In the genomic region with DNA sequence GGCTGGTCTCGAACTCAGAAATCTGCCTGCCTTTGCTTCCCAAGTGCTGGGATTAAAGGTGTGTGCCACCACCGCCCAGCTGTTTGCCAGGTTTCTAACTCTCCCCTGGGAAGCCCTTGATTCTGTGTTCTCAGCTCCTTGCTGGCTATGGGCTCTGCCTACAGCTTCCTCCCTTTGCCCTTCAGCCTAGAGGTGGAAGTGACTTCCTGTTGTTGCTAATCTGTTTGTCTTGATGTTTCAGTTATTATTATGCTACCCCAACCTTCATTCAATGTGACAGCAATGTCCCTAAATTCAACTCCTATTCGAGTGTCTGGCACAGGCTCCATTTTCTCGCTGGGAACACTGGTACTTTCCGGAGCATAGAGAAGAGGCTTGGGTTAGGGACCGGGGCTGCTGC, we compare ENCODE assay signal across 28 mouse cellular contexts. TPM values are rescaled to one million over a fixed set of nuclear protein-coding genes. Genes with fewer than 3 reads are reported as not detected.
A peak's percentile ranks its signal among the peaks of the same experiment; 100 is the strongest.
DNase-seq lines count a peak whose midpoint lies in the region; ATAC-seq and TF ChIP-seq lines count a peak whose summit lies in the region.
"Had no signal": no experiment of that assay in that cellular context is flagged by ENCODE, and none has a peak within 500 bp of the region (broad histone marks: within the 10 kb centered on the region; RNA-seq: fewer than 3 reads in every experiment).

No protein-coding gene starts in this region.

- peak; percentile 64 for ATAC-seq in inflammation-experienced regulatory T-cells, adult 6 months
- ATAC-seq: forebrain, embryonic 15.5 days; hindbrain, postnatal 0 days had no signal

- H3K4me1 ChIP-seq in bone marrow macrophage, adult 2 months (ENCODE audit: control insufficient read depth, insufficient read depth, low read length) = peaks cover 22% of the 10 kb centered on the region
- H3K4me1 ChIP-seq: embryonic facial prominence, embryonic 13.5 days; forebrain, embryonic 12.5 days had no signal

- H3K4me3 ChIP-seq in bone marrow macrophage, adult 2 months (ENCODE audit: insufficient read depth, low read length) = no peak overlapping the region
- H3K4me3 ChIP-seq: embryonic facial prominence, embryonic 10.5 days; embryonic facial prominence, embryonic 13.5 days; erythroblast, embryonic 14.5 days; forebrain, embryonic 12.5 days; forebrain, embryonic 15.5 days; heart, adult 2 months; heart, embryonic 10.5 days; heart, embryonic 13.5 days had no signal

- TF ChIP-seq POLR2A in bone marrow macrophage, adult 2 months (IDR thresholded peaks at IDR 0.05; ENCODE audit: borderline replicate concordance, low read depth, low read length) = no peak

- peak overlapping the region; percentile 31 for H3K27ac ChIP-seq in bone marrow macrophage, adult 2 months (ENCODE audit: insufficient read depth, low read depth, low read length)
- H3K27ac ChIP-seq: embryonic facial prominence, embryonic 10.5 days; embryonic facial prominence, embryonic 13.5 days; forebrain, embryonic 12.5 days; forebrain, embryonic 15.5 days; heart, adult 2 months; heart, embryonic 10.5 days; heart, embryonic 13.5 days; hindbrain, embryonic 14.5 days; hindbrain, postnatal 0 days had no signal

- no peak for TF ChIP-seq CTCF in bone marrow macrophage, adult 2 months (IDR thresholded peaks at IDR 0.05; ENCODE audit: low read depth, low read length)

- peak; percentile 23 for DNase-seq in lung, postnatal 10 days
- no peak for DNase-seq in lung, adult 18-20 months
- peak; percentile 38 for DNase-seq in CD4-positive, CD25-positive, alpha-beta regulatory T cell, adult 2 months (ENCODE audit: low read depth, low spot score)
- no peak for DNase-seq in gastrocnemius, postnatal 4 days (ENCODE audit: low spot score in 2 of 2)
- DNase-seq in adrenal gland, postnatal 25 days = no peak
- DNase-seq: adrenal gland, postnatal 10 days; cerebellum, adult 11 months; cerebellum, adult 2 months; cerebellum, adult 9-11 months; cerebellum, postnatal 25 days; embryo, embryonic 11 days; gastrocnemius, postnatal 25 days; heart, adult 2 months; heart, postnatal 14 days; heart, postnatal 4 days had no signal

RNA-seq across cellular contexts. Expression of gene Hnrnpul1, which starts 11.6 kb away (rescaled TPM):
- polyA plus RNA-seq in bone marrow macrophage, adult 2 months (2012; ENCODE audit: insufficient read depth, insufficient read length, missing spikeins) = 109 and 123 TPM in 2 replicates
- 10 to 100 TPM; 46.6 to 56.2 (median 54.7) TPM for polyA plus RNA-seq in inflammation-experienced regulatory T-cells, adult 6 months (2017; shearing (Covaris generic))
- total RNA-seq in gastrocnemius, postnatal 4 days (2021) = 100 to 1,000 TPM; 131 to 132 TPM
- 116 and 128 TPM in 2 replicates for total RNA-seq in adrenal gland, postnatal 25 days (2021)

RNA-seq across cellular contexts. Expression of gene Axl, which starts 22.4 kb away (rescaled TPM):
- polyA plus RNA-seq in bone marrow macrophage, adult 2 months (2012; ENCODE audit: insufficient read depth, insufficient read length, missing spikeins) = 55.6 and 63.1 TPM in 2 replicates
- polyA plus RNA-seq in inflammation-experienced regulatory T-cells, adult 6 months (2017; shearing (Covaris generic)) = 10 to 100 TPM; 18.6 to 32.5 (median 25.5) TPM
- 100 to 1,000 TPM; 172 to 194 TPM for total RNA-seq in gastrocnemius, postnatal 4 days (2021)
- total RNA-seq in adrenal gland, postnatal 25 days (2021) = 27.4 and 32.1 TPM in 2 replicates

RNA-seq across cellular contexts. Expression of gene Ccdc97, which starts 47.2 kb away (rescaled TPM):
- polyA plus RNA-seq in bone marrow macrophage, adult 2 months (2012; ENCODE audit: insufficient read depth, insufficient read length, missing spikeins) = 40.0 and 44.7 TPM in 2 replicates
- polyA plus RNA-seq in inflammation-experienced regulatory T-cells, adult 6 months (2017; shearing (Covaris generic)) = 10 to 100 TPM; 41.2 to 45.8 (median 45.8) TPM
- 10 to 100 TPM; 34.5 to 39.4 TPM for total RNA-seq in gastrocnemius, postnatal 4 days (2021)
- total RNA-seq in adrenal gland, postnatal 25 days (2021) = 54.4 and 61.9 TPM in 2 replicates

RNA-seq across cellular contexts. Expression of gene Cyp2s1, which starts 50.6 kb away (rescaled TPM):
- polyA plus RNA-seq in bone marrow macrophage, adult 2 months (2012; ENCODE audit: insufficient read depth, insufficient read length, missing spikeins) = 0.34 TPM in 1 of 2 replicates, not detected in the other
- 1 to 10 TPM; 2.9 to 4.1 (median 3.0) TPM for polyA plus RNA-seq in inflammation-experienced regulatory T-cells, adult 6 months (2017; shearing (Covaris generic))
- under 1 TPM; 0.57 to 0.69 TPM for total RNA-seq in gastrocnemius, postnatal 4 days (2021)
- total RNA-seq in adrenal gland, postnatal 25 days (2021) = 2.5 and 2.9 TPM in 2 replicates
- total RNA-seq: granulocyte monocyte progenitor cell, adult 5-6 weeks; MEL had no signal
- polyA plus RNA-seq: erythroblast, embryonic 14.5 days had no signal

Comparison
In these comparisons a context has a peak if more than half of its experiments do, and no peak if none do; other contexts are left out.
1. DNase-seq: peak in lung, postnatal 10 days (single experiment) and CD4-positive, CD25-positive, alpha-beta regulatory T cell, adult 2 months (single experiment); none in lung, adult 18-20 months (0 of 2), gastrocnemius, postnatal 4 days (0 of 2) and adrenal gland, postnatal 25 days (single experiment).